Mouse (Mus musculus) erythroid progenitor cell, adult 5-6 weeks (primary cell): ENCODE data around the gene Chrnb1. TPM values are rescaled to one million over a fixed set of nuclear protein-coding genes. Genes with fewer than 3 reads are reported as not detected.

Source experiments
- ATAC-seq: replicated peaks from 2 replicates; pipeline ENCODE4 v1.8.0; 2016; ENCODE audit warnings: moderate number of reproducible peaks, mild to moderate bottlenecking, moderate TSS enrichment, inconsistent platforms; ENCODE audit not compliant: poor library complexity, low FRiP score, severe bottlenecking
- total RNA-seq, 2 experiments: library from RNA; stranded (forward) in 1 of 2; stranded (reverse) in 1 of 2; fragments of 150-400 nt in 1 of 2; fragments of 186-747, 209-891 nt in 1 of 2; gene quantifications; 2 replicates each; pipeline versions ENCODE4 v1.2.3 to v1.2.4; 2015 to 2017; ENCODE audit warnings: low replicate concordance in 2 of 2

Chrnb1 gene
- not detected in 2 replicates for total RNA-seq (2015; ENCODE audit: low replicate concordance)
- 0.77 TPM in 1 of 2 replicates, not detected in the other for total RNA-seq (2017; ENCODE audit: low replicate concordance)

GRCm38 (mm10) chr11:69795168-69795982 lies at the start of gene Chrnb1:
TSS of gene Chrnb1 (minus strand) at chr11:69795943.
- ATAC-seq, result peak; percentile 97

- ATAC-seq, result peak; percentile 20
Measured at GRCm38 (mm10) chr11:69838714-69839104, 43.0 kb upstream of the Chrnb1 start.

GRCm38 (mm10) chr11:69837952-69838713 lies 42.4 kb upstream of the Chrnb1 start, which contains the start of gene Tmem256:
TSS of gene Tmem256 (plus strand) at chr11:69838514.
- peak; percentile 87 for ATAC-seq

- ATAC-seq, result peak; percentile 2; the same call in 1 of the 2 replicates
Measured at GRCm38 (mm10) chr11:69837604-69837951, 41.8 kb upstream of the Chrnb1 start, which contains the start of gene Nlgn2. TSS of gene Nlgn2 (minus strand) at chr11:69837784.

- no peak for ATAC-seq
Measured at GRCm38 (mm10) chr11:69836703-69837576, 41.2 kb upstream of the Chrnb1 start.

- no peak for ATAC-seq
Measured at GRCm38 (mm10) chr11:69835966-69836335, 40.2 kb upstream of the Chrnb1 start.

GRCm38 (mm10) chr11:69835326-69835965 lies 39.7 kb upstream of the Chrnb1 start:
- no peak for ATAC-seq

- peak; percentile 55 for ATAC-seq
Measured at GRCm38 (mm10) chr11:69834001-69834549, 38.3 kb upstream of the Chrnb1 start.

GRCm38 (mm10) chr11:69833554-69833953 lies 37.8 kb upstream of the Chrnb1 start:
- ATAC-seq, result no peak

- ATAC-seq, result no peak
Measured at GRCm38 (mm10) chr11:69828832-69829231, 33.1 kb upstream of the Chrnb1 start.

GRCm38 (mm10) chr11:69823456-69823855 lies 27.7 kb upstream of the Chrnb1 start:
- no peak for ATAC-seq

GRCm38 (mm10) chr11:69822080-69822479 lies 26.3 kb upstream of the Chrnb1 start, which contains the start of gene Spem1:
TSS of gene Spem1 (minus strand) at chr11:69822180.
- no peak for ATAC-seq

- ATAC-seq, result no peak
Measured at GRCm38 (mm10) chr11:69818871-69819270, 23.1 kb upstream of the Chrnb1 start.

GRCm38 (mm10) chr11:69818365-69818764 lies 22.6 kb upstream of the Chrnb1 start, which contains the start of gene Spem2:
TSS of gene Spem2 (minus strand) at chr11:69818465.
- no peak for ATAC-seq

- ATAC-seq, result no peak
Measured at GRCm38 (mm10) chr11:69816520-69816919, 20.8 kb upstream of the Chrnb1 start.

- ATAC-seq, result no peak
Measured at GRCm38 (mm10) chr11:69815155-69815554, 19.4 kb upstream of the Chrnb1 start, which contains the start of gene Gm39566. TSS of gene Gm39566 (minus strand) at chr11:69815298.

- ATAC-seq, result no peak
Measured at GRCm38 (mm10) chr11:69810280-69810679, 14.5 kb upstream of the Chrnb1 start.

GRCm38 (mm10) chr11:69807641-69808040 lies 11.9 kb upstream of the Chrnb1 start:
- ATAC-seq, result no peak

- no peak for ATAC-seq
Measured at GRCm38 (mm10) chr11:69806378-69806777, 10.6 kb upstream of the Chrnb1 start.
